Mouse (Mus musculus): ENCODE measurements around the gene Gbp7.
"Not testable (repeated sequence)": the region's sequence is repeated elsewhere in the genome, so short reads cannot be mapped to it uniquely, and the experiment has no call there.

Gene Gbp7

DNA sequence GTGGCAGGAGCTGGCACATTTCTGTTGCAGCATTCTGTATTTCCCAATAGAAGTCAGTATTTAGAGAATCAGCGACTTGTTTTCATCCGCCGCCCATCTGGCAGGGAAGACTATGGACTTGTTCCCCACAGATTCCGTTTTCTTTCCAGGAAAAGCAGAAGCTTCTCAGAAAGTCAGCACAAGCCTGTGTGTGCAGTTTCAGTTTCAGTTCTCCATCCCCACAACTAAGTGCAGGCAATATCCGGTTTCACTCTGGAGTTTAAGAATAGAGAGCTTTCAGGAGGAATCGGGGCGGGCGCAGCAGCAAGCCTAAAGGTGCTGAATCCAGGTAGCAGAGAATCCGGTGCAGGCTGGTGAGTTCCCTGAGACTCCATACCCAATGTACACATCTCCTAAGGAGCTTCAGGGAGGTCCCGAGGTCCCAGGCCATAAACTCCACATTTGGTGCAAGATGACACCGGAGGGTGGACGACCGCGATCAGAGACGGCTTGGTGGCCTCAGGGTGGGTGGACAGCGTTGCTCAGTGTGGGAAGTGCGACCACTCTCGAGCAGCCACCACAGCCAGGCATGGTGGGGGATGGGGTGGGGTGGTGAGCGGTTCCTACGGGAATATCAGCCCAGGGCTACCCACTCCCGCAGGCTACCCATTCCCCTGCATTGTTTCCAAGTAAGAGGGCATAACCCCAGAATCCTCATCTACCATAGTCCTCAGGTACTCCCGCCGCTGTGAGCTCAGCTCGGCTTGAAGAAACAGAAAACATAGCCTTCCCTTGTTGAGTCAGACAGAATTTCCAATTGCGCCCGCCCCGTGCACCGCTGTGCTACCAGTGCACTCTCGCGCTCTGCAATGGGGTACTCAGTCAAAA lies at the start of gene Gbp7:
TSS of gene Gbp7 (plus strand) at position 256 of the 867 bp plus-strand sequence.
- DNase-seq (ENCODE audit: low read depth), result peak; percentile 28

GRCm38 (mm10) chr3:142490465-142490864 lies 39.7 kb upstream of the Gbp7 start:
- no peak for DNase-seq (ENCODE audit: low read depth)

DNA sequence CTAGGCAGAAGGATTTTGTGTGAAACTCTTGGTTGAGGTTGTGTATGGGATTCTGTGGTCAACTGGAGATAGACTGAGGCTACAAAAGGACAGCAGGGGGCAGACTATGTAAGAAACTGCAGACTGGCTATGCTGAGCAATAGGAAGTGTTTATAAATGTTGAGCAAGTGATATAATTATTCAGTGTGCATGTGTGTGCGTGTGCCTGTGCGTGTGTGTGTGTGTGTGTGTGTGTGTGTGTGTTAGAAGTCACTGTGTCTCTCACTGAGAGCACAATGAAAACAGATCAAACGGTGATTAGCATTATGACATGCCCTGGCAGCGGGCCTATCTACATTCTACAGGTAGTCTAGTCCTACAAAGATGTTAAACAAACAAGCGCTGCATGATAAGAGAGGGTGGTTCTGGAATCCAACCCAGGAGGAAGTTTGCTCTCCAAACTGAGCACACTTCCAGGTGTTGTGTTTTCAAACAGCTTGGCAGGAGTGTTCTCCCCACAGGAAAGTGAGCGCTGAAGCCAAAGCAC lies 36.5 kb upstream of the Gbp7 start, which contains the start of gene Gbp5:
TSS of gene Gbp5 (plus strand) at position 443 of the 526 bp plus-strand sequence.
- no peak for DNase-seq (ENCODE audit: low read depth)

- no peak for DNase-seq (ENCODE audit: low read depth)
Observed at GRCm38 (mm10) chr3:142495146-142495655, 34.9 kb upstream of the Gbp7 start.

- no peak for DNase-seq (ENCODE audit: low read depth)
Observed at GRCm38 (mm10) chr3:142496113-142497101, 33.7 kb upstream of the Gbp7 start.

DNA sequence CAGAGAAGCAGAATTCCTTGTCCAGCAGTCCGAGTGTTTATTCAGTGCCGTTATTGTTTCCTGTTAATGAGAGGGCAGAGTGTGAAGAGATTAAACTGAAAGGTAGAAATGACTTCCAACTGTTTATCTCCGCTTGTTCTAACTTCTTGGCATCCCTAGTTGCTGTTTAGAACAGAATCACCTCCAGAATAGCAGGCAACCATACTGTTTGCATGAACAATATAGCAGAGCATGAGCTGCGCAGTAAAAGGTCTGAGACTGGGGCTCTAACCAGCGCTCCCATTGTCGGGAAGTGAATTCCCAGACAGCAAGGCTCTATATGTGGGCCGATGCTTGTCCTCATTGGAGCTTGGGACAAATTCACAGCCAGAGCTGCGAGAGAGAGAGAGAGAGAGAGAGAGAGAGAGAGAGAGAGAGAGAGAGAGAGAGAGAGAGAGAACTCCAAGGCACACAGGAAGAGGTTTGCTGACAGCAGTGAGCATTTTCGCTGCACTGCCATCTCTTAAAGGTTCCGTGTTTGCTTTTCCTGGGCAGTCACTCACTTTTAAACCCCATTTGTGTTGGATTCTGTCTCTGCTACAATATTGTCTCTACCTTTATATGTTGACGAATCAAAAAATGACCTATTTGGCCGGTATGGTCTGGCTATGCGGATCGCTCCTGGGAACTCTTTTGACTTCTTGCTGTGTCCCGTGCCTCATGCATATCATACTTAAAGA lies 32.9 kb upstream of the Gbp7 start:
- no peak for DNase-seq (ENCODE audit: low read depth)

DNA sequence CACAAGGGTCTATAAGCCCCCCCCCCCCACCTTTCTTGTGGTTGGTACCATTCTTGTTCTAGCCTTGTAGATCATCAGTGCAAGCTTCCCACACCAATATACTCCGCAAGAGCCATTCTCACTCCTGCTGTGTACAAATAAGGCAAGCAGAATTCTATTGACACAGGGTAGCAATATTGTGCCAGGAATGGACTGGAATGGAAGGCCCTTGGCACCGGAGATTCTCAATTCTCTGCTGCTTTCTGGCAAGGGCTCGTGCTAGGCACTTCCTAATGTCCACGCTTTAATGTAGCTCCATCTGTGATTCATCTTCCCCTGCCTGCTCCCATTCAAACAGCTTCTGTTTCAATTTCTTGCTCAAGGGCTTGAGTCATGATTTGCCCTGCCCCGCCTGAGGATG lies 31.2 kb upstream of the Gbp7 start:
- DNase-seq (ENCODE audit: low read depth), result no peak

- DNase-seq (ENCODE audit: low read depth), result no peak
Observed at GRCm38 (mm10) chr3:142528116-142528515, 2.0 kb upstream of the Gbp7 start.

DNA sequence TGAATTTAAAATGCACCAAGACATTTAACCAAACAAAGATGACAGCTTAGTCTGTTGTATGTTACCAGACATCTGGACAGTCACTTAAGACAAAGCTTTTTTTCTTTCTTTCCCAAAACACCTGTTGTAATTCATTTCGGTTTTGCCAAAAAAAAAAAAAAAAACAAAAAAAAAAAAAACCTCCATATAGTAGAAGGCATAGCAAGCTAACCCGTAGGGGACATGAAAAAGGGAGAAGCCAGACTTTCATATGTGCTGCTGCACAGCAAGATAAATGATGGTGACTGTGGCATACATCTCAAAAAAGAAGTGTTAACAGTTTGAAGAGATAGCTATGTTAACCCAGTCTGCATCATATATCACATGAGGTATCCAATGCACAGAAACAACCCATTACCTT lies 545 bp upstream of the Gbp7 start:
- no peak for DNase-seq (ENCODE audit: low read depth)

DNA sequence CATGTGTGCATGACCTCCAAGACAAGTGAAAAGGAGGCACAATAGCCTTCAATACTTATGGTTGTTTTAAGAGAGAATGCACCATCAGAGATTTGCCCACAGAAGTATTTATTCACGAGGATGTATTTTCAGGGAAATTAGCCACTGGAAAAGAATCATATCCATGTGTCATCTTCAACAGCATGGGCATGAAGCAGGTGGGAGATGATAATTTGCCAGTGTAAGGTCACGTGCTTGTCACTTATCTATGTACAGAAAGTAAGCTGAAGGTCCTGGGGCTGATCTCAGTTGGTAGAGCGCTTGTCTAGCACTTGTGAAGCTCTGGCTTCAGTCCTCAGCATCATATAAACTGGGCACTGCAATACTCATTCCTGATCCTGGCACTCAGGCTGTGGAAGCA lies 1.5 kb downstream of the Gbp7 start:
- DNase-seq (ENCODE audit: low read depth), result no peak

DNA sequence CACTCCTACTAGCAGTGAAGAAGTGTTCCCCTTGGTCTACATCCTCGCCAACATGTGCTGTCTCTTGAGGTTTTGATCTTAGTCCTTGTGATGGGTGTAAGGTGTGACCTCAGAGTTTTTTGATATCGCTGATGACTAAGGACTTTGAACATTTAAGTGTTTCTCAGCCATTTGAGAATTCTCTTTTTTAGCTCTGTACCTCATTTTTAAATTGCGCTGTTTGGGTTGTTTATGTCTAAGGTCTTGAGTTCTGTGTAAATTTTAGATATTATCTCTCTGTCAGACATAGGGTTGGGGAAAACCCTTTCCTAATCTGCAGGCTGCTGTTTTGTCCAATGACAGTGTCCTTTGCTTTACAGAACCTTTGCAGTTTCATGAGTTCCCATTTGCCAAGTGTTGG lies 3.0 kb downstream of the Gbp7 start:
- no peak for DNase-seq (ENCODE audit: low read depth)

DNA sequence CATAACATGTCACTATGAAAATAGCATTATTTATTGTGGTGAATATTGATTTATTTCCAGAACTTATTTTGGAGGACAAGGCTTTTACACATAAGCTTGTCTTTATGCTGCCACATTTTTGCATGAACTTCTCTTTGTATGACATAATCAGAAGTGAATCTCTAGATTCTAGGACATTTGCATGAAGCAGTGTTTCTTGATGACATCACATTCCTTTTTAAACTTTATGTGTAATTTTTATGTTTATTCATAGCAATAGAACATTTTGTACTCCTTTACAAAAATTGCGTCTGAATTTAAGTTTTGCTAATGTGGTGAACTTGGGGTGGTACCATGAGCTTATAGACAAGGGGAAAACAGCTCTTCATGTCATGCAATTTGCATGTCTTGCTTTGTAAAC lies 5.5 kb downstream of the Gbp7 start:
- no peak for DNase-seq (ENCODE audit: low read depth)

DNA sequence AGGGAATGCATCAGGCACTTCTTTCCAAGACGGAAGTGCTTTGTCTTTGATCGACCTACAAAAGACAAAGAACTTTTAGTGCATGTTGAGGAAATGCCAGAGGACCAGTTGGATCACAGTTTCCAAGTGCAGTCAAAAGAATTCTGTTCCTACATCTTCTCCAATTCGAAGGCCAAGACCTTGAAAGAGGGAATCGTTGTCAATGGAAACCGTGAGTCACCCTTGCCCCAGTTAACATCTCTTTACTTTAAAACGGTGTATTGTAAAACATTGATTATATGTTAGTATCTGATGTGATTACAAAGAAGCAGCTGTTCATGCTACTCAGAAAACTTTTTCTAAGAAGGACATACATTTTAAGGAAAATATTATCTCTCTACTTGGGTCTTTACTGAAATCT lies 11.2 kb downstream of the Gbp7 start:
- no peak for DNase-seq (ENCODE audit: low read depth)

GRCm38 (mm10) chr3:142542776-142543175 lies 12.6 kb downstream of the Gbp7 start:
- DNase-seq (ENCODE audit: low read depth), result not testable (repeated sequence)

DNA sequence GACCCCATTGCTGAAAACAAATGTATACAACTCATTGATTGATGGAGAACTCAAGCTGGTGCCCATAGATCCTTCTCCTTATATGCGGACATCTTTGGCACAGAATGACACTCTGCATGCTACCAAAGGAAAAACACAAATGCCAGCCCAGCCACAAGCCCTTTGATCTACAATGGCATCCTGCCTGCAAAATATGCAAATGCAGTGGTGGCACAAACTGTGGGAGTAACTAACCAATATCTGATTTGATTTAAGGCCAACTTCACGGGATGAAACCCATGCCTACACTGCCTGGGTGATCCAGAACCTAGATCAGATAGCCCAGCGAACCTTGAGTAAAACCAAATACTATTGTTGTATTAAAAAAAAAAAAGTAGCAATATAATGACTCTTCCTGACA lies 16.5 kb downstream of the Gbp7 start:
- no peak for DNase-seq (ENCODE audit: low read depth)

GRCm38 (mm10) chr3:142550052-142550676 lies 20.0 kb downstream of the Gbp7 start:
- DNase-seq (ENCODE audit: low read depth), result no peak

DNA sequence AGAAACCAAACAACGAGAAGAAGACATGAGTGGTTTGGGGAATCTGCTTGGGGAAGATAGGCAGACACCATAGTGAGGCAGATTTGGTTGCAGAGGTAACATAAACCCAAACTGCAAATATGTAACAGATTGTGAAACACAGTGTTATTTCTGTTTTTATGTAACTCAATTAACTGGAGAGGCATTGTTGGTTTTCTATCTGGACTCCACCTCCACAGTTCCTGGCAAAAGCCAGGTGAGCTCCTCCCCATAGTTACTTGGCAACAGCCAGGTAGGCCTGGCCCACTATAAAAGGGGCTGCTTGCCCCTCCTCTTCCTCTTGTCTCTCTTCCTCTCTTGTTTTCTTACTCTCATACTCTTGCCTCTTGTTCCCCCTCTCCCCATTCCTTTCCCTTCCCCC lies 24.5 kb downstream of the Gbp7 start:
- no peak for DNase-seq (ENCODE audit: low read depth)

- DNase-seq (ENCODE audit: low read depth), result no peak
Observed at GRCm38 (mm10) chr3:142555623-142556022, 25.5 kb downstream of the Gbp7 start.

- DNase-seq (ENCODE audit: low read depth), result peak; percentile 28
Observed at GRCm38 (mm10) chr3:142559632-142560228, 29.6 kb downstream of the Gbp7 start, which contains the start of gene Gbp3. TSS of gene Gbp3 (plus strand) at chr3:142560026.

DNA sequence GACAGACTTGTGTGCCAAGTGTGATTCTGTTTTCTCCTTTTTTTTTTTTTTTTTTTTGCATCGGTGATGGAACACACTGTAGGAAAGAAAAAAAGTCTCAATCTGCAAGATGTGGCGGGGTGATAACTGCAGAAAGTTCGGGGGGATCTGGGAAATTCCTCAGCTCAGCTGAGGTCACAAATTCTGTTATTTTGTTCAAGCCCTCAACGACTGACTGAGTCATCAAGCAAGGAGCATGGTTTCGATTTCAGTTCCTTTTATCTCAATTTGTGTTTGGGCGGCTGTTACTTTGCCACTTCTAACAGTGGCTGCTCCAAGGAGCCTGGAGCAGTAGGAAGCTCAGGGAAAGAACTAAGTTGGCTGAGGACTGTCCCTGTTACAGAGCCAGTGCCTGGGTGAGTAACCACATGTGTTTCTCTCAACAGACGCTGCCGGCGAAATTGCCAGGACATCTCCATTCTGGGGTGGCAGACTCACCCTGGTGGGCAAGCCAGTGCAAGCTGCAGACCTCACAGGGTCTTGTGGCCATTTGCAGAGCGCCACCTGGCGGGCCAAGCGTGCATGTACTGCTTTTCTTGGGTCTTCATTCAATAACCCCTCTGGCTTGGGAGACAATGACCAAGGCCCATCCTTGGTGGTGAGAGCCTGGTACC lies 30.3 kb downstream of the Gbp7 start:
- DNase-seq (ENCODE audit: low read depth), result peak; percentile 75

Measured in fibroblast of lung, adult 2 months (primary cell).